Mouse (Mus musculus): ENCODE data around the gene Vps9d1.

- TF ChIP-seq POLR2A (IDR thresholded peaks at IDR 0.05; ENCODE audit: borderline replicate concordance, extremely low read depth, low read depth, low read length) (no peak), CTCF (IDR thresholded peaks at IDR 0.05; ENCODE audit: insufficient read depth, low read length) (no peak)
These were observed 17.0 kb upstream of the Vps9d1 start for GRCm38 (mm10) chr8:123271147-123271546.

All from lung, adult 2 months (tissue).